Mouse (Mus musculus) embryo, embryonic 11 days (tissue): ENCODE measurements at regions not wholly inside any gene's neighbourhood (a gene's known extent, or its start where the extent isn't known, plus 50 kb on each side); places are given as distances from the start of the nearest gene placed in this dataset.
A peak's percentile ranks its signal among the peaks of the same experiment; 100 is the strongest.

Experiments
- DNase-seq: peaks from one replicate; pipeline ENCODE4 v3.0.0-alpha.2; 2015

DNA sequence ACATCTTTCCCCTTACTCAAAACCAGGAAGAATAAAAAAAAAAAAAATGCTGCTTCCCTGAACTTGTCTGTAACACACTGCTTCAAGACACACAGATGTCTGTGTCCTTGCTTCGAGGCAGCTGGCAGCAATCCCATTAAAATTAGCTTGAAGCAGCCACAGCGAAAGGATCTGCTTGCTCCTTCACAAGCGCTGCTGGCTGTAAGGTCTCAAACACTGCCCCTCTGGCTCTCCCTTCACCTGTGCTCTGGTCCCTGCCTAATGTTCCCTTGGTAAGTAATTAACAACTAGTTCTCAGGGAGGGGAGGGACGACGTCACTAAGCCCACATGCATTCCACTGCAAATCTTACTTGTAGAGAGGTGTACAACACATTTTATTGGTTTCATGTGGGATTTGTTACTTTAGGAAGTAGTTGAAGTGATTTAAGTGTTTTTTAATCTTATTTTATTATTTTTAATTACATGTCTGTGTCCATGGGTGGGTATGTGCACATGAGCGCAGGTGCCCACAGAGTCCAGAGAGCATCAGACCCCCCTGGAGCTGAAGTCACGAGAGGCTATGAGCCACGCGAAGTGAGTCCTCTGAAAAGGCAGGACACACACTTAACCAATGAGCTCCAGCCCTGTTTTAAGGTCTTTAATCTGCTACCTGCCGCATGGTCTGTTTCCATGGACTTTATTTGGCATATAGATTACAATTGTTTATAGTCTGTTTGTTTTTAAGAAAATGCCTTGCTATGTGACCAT is 61.1 kb upstream of the Cers6 start:
- no peak for DNase-seq

DNA sequence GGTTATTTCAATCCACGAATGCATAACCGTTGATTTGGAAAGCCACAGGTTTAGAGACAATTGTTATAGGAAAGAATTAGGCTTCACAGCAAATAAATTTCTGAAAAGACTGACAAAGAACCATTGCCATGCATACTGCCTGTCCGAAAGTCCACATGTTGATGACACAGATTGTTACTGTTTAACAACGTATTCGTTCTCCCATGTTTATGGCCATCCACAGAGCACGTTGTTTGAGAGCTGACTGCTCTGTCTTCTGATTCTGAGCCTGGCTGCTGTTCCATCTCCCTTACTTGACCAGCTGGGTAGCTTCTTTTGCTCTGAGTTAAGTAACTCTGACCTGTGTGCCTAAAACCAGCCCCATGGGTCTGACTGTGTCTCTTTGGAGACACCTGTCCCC is 57.1 kb upstream of the Cers6 start:
- no peak for DNase-seq

DNA sequence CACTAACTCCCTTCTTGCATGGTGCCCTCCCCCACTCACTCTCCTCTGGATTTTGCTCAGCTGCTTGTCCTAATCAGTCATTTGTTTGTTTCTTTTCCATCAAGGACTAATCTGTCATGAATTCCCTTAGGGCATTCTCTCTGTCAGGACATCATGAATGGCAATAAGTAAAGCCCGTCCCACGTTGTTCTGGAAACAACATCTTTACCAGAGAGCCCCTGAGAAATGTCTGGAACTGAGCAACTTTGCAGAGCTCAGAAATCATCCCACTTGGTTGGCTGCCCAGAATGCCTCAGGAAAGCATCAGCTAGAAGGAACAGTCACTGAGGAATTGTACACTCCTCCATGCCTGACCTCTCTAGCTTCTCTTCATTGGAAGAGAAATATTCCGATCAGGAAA is 55.4 kb upstream of the Cers6 start:
- DNase-seq: peak; percentile 28

DNA sequence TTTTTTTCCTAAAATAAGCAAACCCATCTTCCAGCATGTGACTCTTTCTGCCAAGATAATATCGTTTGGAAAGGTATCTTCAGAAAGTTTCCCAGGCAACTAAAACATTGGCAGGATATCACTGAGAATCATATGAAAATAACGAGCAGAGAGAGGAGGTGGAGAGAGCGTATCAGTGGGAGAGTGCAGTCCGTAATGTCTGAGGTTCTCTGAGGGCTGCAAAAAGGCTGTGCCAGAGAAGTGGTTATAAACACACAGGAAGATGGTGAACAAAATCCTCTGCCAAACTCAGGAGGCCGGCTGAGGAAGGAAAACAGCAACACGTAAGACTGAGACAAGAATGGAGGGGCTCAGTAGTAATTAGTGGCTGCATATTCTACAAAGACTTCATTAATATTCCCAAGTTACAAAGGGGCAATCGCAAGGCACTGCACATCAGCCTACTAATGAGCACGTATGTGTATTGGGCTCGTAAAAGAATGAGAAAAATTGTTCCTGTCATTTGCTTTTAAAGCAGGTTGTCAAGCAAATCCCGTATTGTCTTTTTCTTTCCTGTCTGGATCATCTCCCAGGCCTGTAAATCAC is 54.8 kb upstream of the Cers6 start:
- no peak for DNase-seq
